Mouse (Mus musculus): ENCODE data around the gene Opn1mw. TPM values are rescaled to one million over a fixed set of nuclear protein-coding genes. Genes with fewer than 3 reads are reported as not detected.

The Opn1mw gene
- polyA plus RNA-seq, 1 experiment from 2014 or later, result not detected

DNA sequence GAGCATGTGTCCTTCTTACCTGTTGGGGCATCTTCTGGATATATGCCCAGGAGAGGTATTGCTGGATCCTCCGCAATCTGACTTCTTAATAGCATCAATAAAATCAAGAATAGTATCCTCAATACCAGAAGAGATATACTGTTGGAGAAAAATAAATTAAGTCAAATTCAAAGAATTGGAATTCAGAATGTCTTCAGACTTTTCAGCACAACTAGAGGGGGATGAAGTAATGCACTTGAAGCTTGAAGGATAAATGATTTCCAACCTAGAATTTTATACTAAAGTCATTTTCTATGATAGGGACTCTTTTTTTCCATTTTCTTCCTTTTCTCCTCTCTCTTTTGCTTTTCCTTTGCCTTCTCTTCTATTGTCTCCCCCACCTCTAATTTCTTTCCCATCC is 40.5 kb downstream of the Opn1mw start, which contains the start of gene Tex28:
Gene Tex28, minus strand, starts transcription at position 101 of the 400 bp plus-strand sequence.
- 89% methylated on average over 1 of the region's 1 CpGs for WGBS
- Histone ChIP-seq H3K36me3 (no peaks in the 10 kb centered on the region), H3K4me1 (replicated peaks) (no peaks in the 10 kb centered on the region), H3K9me3 (no peaks in the 10 kb centered on the region), H3K4me3 (replicated peaks) (no peak within 1 kb of the TSS), H3K27me3 (no peaks in the 10 kb centered on the region), H3K9ac (replicated peaks) (no peak within 1 kb of the TSS), H3K27ac (no peak within 1 kb of the TSS), H3K4me2 (replicated peaks) (no peak within 1 kb of the TSS)
- no peak for ATAC-seq

- no peak within 1 kb of the TSS for H3K9ac ChIP-seq (replicated peaks)
- no peak for ATAC-seq
Observed at GRCm38 (mm10) chrX:74176959-74177358, 49.7 kb downstream of the Opn1mw start, which contains the start of gene Tktl1. TSS of gene Tktl1 (plus strand) at chrX:74177259.

More at GRCm38 (mm10) chrX:74176959-74177358, 49.7 kb downstream of the Opn1mw start, which contains the start of gene Tktl1:
- H3K27me3 ChIP-seq, result no peaks in the 10 kb centered on the region
- no peak within 1 kb of the TSS for H3K4me2 ChIP-seq (replicated peaks)
- no peak within 1 kb of the TSS for H3K27ac ChIP-seq
- H3K9me3 ChIP-seq, result no peaks in the 10 kb centered on the region
- no peak within 1 kb of the TSS for H3K4me3 ChIP-seq (replicated peaks)
- WGBS, result 86% methylated on average over 17 of the region's 17 CpGs
- no peaks in the 10 kb centered on the region for H3K4me1 ChIP-seq (replicated peaks)
- H3K36me3 ChIP-seq, result no peaks in the 10 kb centered on the region

Other genes starting within 250 kb of the Opn1mw start
- 0.24 and 0.27 TPM in 2 replicates for gene Avpr2, start 235.4 kb upstream of the Opn1mw start, polyA plus RNA-seq (2015; fragmentation: Nextera tagmentation; extraction: Ambion mirVana)
- 73.8 and 80.8 TPM in 2 replicates for gene L1cam, start 231.4 kb upstream of the Opn1mw start, polyA plus RNA-seq (2015; fragmentation: Nextera tagmentation; extraction: Ambion mirVana)
- 2.8 and 2.9 TPM in 2 replicates for gene Arhgap4, start 205.6 kb upstream of the Opn1mw start, polyA plus RNA-seq (2015; fragmentation: Nextera tagmentation; extraction: Ambion mirVana)
- 107 and 108 TPM in 2 replicates for gene Naa10, start 205.5 kb upstream of the Opn1mw start, polyA plus RNA-seq (2015; fragmentation: Nextera tagmentation; extraction: Ambion mirVana)
- gene Renbp, start 196.6 kb upstream of the Opn1mw start, polyA plus RNA-seq (2015; fragmentation: Nextera tagmentation; extraction: Ambion mirVana), result 10.5 and 12.3 TPM in 2 replicates
- gene Hcfc1, start 161.1 kb upstream of the Opn1mw start, polyA plus RNA-seq (2015; fragmentation: Nextera tagmentation; extraction: Ambion mirVana), result 61.9 and 63.0 TPM in 2 replicates
- gene Irak1, start 103.5 kb upstream of the Opn1mw start, polyA plus RNA-seq (2015; fragmentation: Nextera tagmentation; extraction: Ambion mirVana), result 37.4 and 44.3 TPM in 2 replicates
- gene Mecp2, start 7.9 kb downstream of the Opn1mw start, polyA plus RNA-seq (2015; fragmentation: Nextera tagmentation; extraction: Ambion mirVana), result 17.0 and 18.9 TPM in 2 replicates
- not detected in 2 replicates for gene Tex28, start 40.4 kb downstream of the Opn1mw start, polyA plus RNA-seq (2015; fragmentation: Nextera tagmentation; extraction: Ambion mirVana)
- gene Tktl1, start 49.8 kb downstream of the Opn1mw start, polyA plus RNA-seq (2015; fragmentation: Nextera tagmentation; extraction: Ambion mirVana), result 0.08 and 0.13 TPM in 2 replicates
- gene Flna, start 122.4 kb downstream of the Opn1mw start, polyA plus RNA-seq (2015; fragmentation: Nextera tagmentation; extraction: Ambion mirVana), result 102 and 109 TPM in 2 replicates
- 19.2 and 20.4 TPM in 2 replicates for gene Emd, start 127.2 kb downstream of the Opn1mw start, polyA plus RNA-seq (2015; fragmentation: Nextera tagmentation; extraction: Ambion mirVana)
- 542 and 551 TPM in 2 replicates for gene Rpl10, start 143.3 kb downstream of the Opn1mw start, polyA plus RNA-seq (2015; fragmentation: Nextera tagmentation; extraction: Ambion mirVana)
- 95.3 and 97.2 TPM in 2 replicates for gene Taz, start 154.4 kb downstream of the Opn1mw start, polyA plus RNA-seq (2015; fragmentation: Nextera tagmentation; extraction: Ambion mirVana)
- gene Dnase1l1, start 154.9 kb downstream of the Opn1mw start, polyA plus RNA-seq (2015; fragmentation: Nextera tagmentation; extraction: Ambion mirVana), result 2.8 and 3.0 TPM in 2 replicates
- 193 and 197 TPM in 2 replicates for gene Atp6ap1, start 169.6 kb downstream of the Opn1mw start, polyA plus RNA-seq (2015; fragmentation: Nextera tagmentation; extraction: Ambion mirVana)
- 1,006 and 1,051 TPM in 2 replicates for gene Gdi1, start 177.5 kb downstream of the Opn1mw start, polyA plus RNA-seq (2015; fragmentation: Nextera tagmentation; extraction: Ambion mirVana)
- 59.5 and 62.5 TPM in 2 replicates for gene Fam50a, start 185.6 kb downstream of the Opn1mw start, polyA plus RNA-seq (2015; fragmentation: Nextera tagmentation; extraction: Ambion mirVana)
- gene Plxna3, start 201.6 kb downstream of the Opn1mw start, polyA plus RNA-seq (2015; fragmentation: Nextera tagmentation; extraction: Ambion mirVana), result 58.2 and 62.0 TPM in 2 replicates
- gene Lage3, start 226.2 kb downstream of the Opn1mw start, polyA plus RNA-seq (2015; fragmentation: Nextera tagmentation; extraction: Ambion mirVana), result 82.8 and 85.4 TPM in 2 replicates
- 66.7 and 68.8 TPM in 2 replicates for gene Ubl4a, start 245.8 kb downstream of the Opn1mw start, polyA plus RNA-seq (2015; fragmentation: Nextera tagmentation; extraction: Ambion mirVana)
- 7.0 and 8.5 TPM in 2 replicates for gene Slc10a3, start 245.9 kb downstream of the Opn1mw start, polyA plus RNA-seq (2015; fragmentation: Nextera tagmentation; extraction: Ambion mirVana)